ENCODE assay signal across 22 mouse cellular contexts in genomic region chr2:126062876-126063275, GRCm38 (mm10). TPM values are rescaled to one million over a fixed set of nuclear protein-coding genes. Genes with fewer than 3 reads are reported as not detected.
"Had no signal": no experiment of that assay in that cellular context is flagged by ENCODE, and none has a peak within 500 bp of the region (broad histone marks: within the 10 kb centered on the region; RNA-seq: fewer than 3 reads in every experiment).

No protein-coding gene starts in this region.

- H3K4me2 ChIP-seq: limb, embryonic 12.5 days; limb, embryonic 15.5 days; liver, embryonic 13.5 days; midbrain, embryonic 11.5 days; neural tube, embryonic 12.5 days; neural tube, embryonic 15.5 days had no signal

- H3K27ac ChIP-seq: limb, embryonic 12.5 days; limb, embryonic 15.5 days; liver, embryonic 13.5 days; neural tube, embryonic 12.5 days; neural tube, embryonic 15.5 days; stomach, postnatal 0 days had no signal

- H3K4me1 ChIP-seq: liver, embryonic 13.5 days; neural tube, embryonic 12.5 days; neural tube, embryonic 15.5 days had no signal

- H3K4me3 ChIP-seq: limb, embryonic 12.5 days; limb, embryonic 15.5 days; liver, embryonic 13.5 days; neural tube, embryonic 12.5 days; neural tube, embryonic 15.5 days had no signal

- DNase-seq: kidney, adult 9 months; kidney, postnatal 14 days; kidney, postnatal 4 days; left cerebral cortex, postnatal 4 days; liver, embryonic 13.5 days; lung, adult 2 months; lung, postnatal 14 days; lung, postnatal 4 days; midbrain, embryonic 14.5 days; right cerebral cortex, adult 18-20 months; right cerebral cortex, postnatal 14 days; right cerebral cortex, postnatal 4 days; thymus, adult 2 months; thymus, postnatal 14 days had no signal

- H3K27me3 ChIP-seq: limb, embryonic 12.5 days; limb, embryonic 15.5 days; liver, embryonic 13.5 days; neural tube, embryonic 12.5 days; neural tube, embryonic 15.5 days had no signal

- H3K9me3 ChIP-seq: limb, embryonic 12.5 days; limb, embryonic 15.5 days; liver, embryonic 13.5 days; neural tube, embryonic 12.5 days; neural tube, embryonic 15.5 days had no signal

- H3K9ac ChIP-seq: limb, embryonic 12.5 days; limb, embryonic 15.5 days; liver, embryonic 13.5 days; neural tube, embryonic 12.5 days; neural tube, embryonic 15.5 days had no signal

- H3K36me3 ChIP-seq: limb, embryonic 12.5 days; limb, embryonic 15.5 days; liver, embryonic 13.5 days; neural tube, embryonic 12.5 days; neural tube, embryonic 15.5 days had no signal

RNA-seq across cellular contexts. Expression of gene Fgf7, which starts 28.4 kb away (rescaled TPM):
- total RNA-seq: megakaryocyte progenitor cell, adult 5-6 weeks; megakaryocyte-erythroid progenitor cell, adult 5-6 weeks had no signal
